In genomic region chr2:68862464-68863266, GRCm38 (mm10) we compare ENCODE assay signal across 8 mouse cellular contexts. TPM values are rescaled to one million over a fixed set of nuclear protein-coding genes. Genes with fewer than 3 reads are reported as not detected.
DNase-seq lines count a peak whose midpoint lies in the region; ATAC-seq and TF ChIP-seq lines count a peak whose summit lies in the region.

No protein-coding gene starts in this region.

- H3K9ac ChIP-seq in limb, embryonic 12.5 days (replicated peaks): peak overlapping the region; percentile 86
- H3K9ac ChIP-seq in stomach, embryonic 14.5 days (replicated peaks; ENCODE audit: low read depth, low read length): peak overlapping the region; percentile 75

- no peak for DNase-seq in cerebellum, adult 2 months
- no peak for DNase-seq in cerebellum, adult 18-20 months
- DNase-seq in testis, postnatal 10 days (ENCODE audit: low spot score): no peak
- DNase-seq in retina, embryonic 14.5 days (ENCODE audit: low spot score): no peak
- no peak for DNase-seq in kidney, postnatal 14 days

- no peaks in the 10 kb centered on the region for H3K36me3 ChIP-seq in testis, adult 2 months (ENCODE audit: control insufficient read depth, insufficient read depth, low read length)
- H3K36me3 ChIP-seq in limb, embryonic 12.5 days: no peaks in the 10 kb centered on the region
- no peaks in the 10 kb centered on the region for H3K36me3 ChIP-seq in stomach, embryonic 14.5 days (ENCODE audit: control insufficient read depth, insufficient read depth, low read length)

- H3K27me3 ChIP-seq in cerebellum, adult 2 months (ENCODE audit: control insufficient read depth, insufficient read depth, low read length): no peaks in the 10 kb centered on the region
- H3K27me3 ChIP-seq in testis, adult 2 months (ENCODE audit: control insufficient read depth, insufficient read depth, low read length): no peaks in the 10 kb centered on the region
- H3K27me3 ChIP-seq in limb, embryonic 12.5 days: peaks cover 8% of the 10 kb centered on the region
- no peaks in the 10 kb centered on the region for H3K27me3 ChIP-seq in stomach, embryonic 14.5 days (ENCODE audit: control insufficient read depth, insufficient read depth, low read length)

- under 1% methylated on average over 15 of the region's 15 CpGs for WGBS in cerebellum, adult 2 months
- WGBS in limb, embryonic 12.5 days: 8% methylated on average over 15 of the region's 15 CpGs
- WGBS in stomach, embryonic 14.5 days: 6% methylated on average over 15 of the region's 15 CpGs

- no peak for TF ChIP-seq POLR2A in cerebellum, adult 2 months (IDR thresholded peaks at IDR 0.05; ENCODE audit: borderline replicate concordance, insufficient read depth, low read length)
- TF ChIP-seq POLR2A in testis, adult 2 months (IDR thresholded peaks at IDR 0.05; ENCODE audit: control insufficient read depth, low read depth, low read length): no peak

- no peak for ATAC-seq in limb, embryonic 12.5 days (ENCODE audit: insufficient number of reproducible peaks, insufficient read depth, low FRiP score, low TSS enrichment, low read depth)
- no peak for ATAC-seq in stomach, embryonic 14.5 days (ENCODE audit: insufficient number of reproducible peaks, insufficient read depth, low FRiP score, low read depth)

- no peak for TF ChIP-seq CTCF in cerebellum, adult 2 months (IDR thresholded peaks at IDR 0.05; ENCODE audit: borderline replicate concordance, insufficient read depth, low read depth, low read length)
- TF ChIP-seq CTCF in testis, adult 2 months (IDR thresholded peaks at IDR 0.05; ENCODE audit: control insufficient read depth, insufficient read depth, insufficient replicate concordance, low read depth, low read length): no peak

- peak overlapping the region; percentile 81 for H3K4me3 ChIP-seq in cerebellum, adult 2 months (replicated peaks; ENCODE audit: insufficient read depth, low read depth, low read length)
- H3K4me3 ChIP-seq in testis, adult 2 months (ENCODE audit: control insufficient read depth, low read depth, low read length): peak overlapping the region; percentile 87
- peak overlapping the region; percentile 80 for H3K4me3 ChIP-seq in limb, embryonic 12.5 days (replicated peaks)
- peak overlapping the region; percentile 86 for H3K4me3 ChIP-seq in stomach, embryonic 14.5 days (ENCODE audit: low read depth, low read length)

- H3K27ac ChIP-seq in cerebellum, adult 2 months (ENCODE audit: insufficient read depth, low read length): peak overlapping the region; percentile 44; the same call in 1 of the 2 replicates
- no peak overlapping the region for H3K27ac ChIP-seq in testis, adult 2 months (ENCODE audit: control insufficient read depth, insufficient read depth, low read depth, low read length)
- H3K27ac ChIP-seq in limb, embryonic 12.5 days: no peak overlapping the region
- H3K27ac ChIP-seq in stomach, embryonic 14.5 days (ENCODE audit: low read length): peak overlapping the region; percentile 48; the same call in 1 of the 2 replicates

- no peaks in the 10 kb centered on the region for H3K9me3 ChIP-seq in limb, embryonic 12.5 days
- H3K9me3 ChIP-seq in stomach, embryonic 14.5 days (ENCODE audit: control insufficient read depth, low read depth, low read length): no peaks in the 10 kb centered on the region

- H3K4me1 ChIP-seq in cerebellum, adult 2 months (ENCODE audit: control insufficient read depth, insufficient read depth, low read length): peaks cover 11% of the 10 kb centered on the region; the same call in 1 of the 2 replicates
- H3K4me1 ChIP-seq in testis, adult 2 months (ENCODE audit: control insufficient read depth, insufficient read depth, low read length): peaks cover 9% of the 10 kb centered on the region; the same call in 1 of the 2 replicates
- peaks cover 20% of the 10 kb centered on the region for H3K4me1 ChIP-seq in limb, embryonic 12.5 days (replicated peaks)
- H3K4me1 ChIP-seq in stomach, embryonic 14.5 days (ENCODE audit: control insufficient read depth, insufficient read depth, low read length): peaks cover 17% of the 10 kb centered on the region

- peak overlapping the region; percentile 80 for H3K4me2 ChIP-seq in limb, embryonic 12.5 days
- H3K4me2 ChIP-seq in stomach, embryonic 14.5 days (replicated peaks; ENCODE audit: low read depth, low read length): peak overlapping the region; percentile 75

RNA-seq across cellular contexts. Expression of gene Cers6, which starts 1.4 kb away (rescaled TPM):
- polyA plus RNA-seq in cerebellum, adult 2 months (2012; rRNA removed): 29.8 and 31.8 TPM in 2 replicates
- 2.5 and 3.2 TPM in 2 replicates for polyA plus RNA-seq in testis, adult 2 months (2012; rRNA removed)
- 21.5 and 24.1 TPM in 2 replicates for polyA plus RNA-seq in limb, embryonic 12.5 days (2016; fragmentation: Nextera tagmentation; extraction: Ambion mirVana)
- 37.5 and 38.7 TPM in 2 replicates for polyA plus RNA-seq in stomach, embryonic 14.5 days (2014; fragmentation: Nextera tagmentation; extraction: Ambion mirVana)

Comparison
In these comparisons a context has a peak if more than half of its experiments do, and no peak if none do; other contexts are left out.
1. H3K27ac ChIP-seq: peak in cerebellum, adult 2 months (single experiment) and stomach, embryonic 14.5 days (single experiment); none in testis, adult 2 months (single experiment) and limb, embryonic 12.5 days (single experiment).
2. Peak in every context shown above with its lines, with median percentiles within 50 percentile points of each other: H3K4me3 ChIP-seq.